Mouse (Mus musculus): Measurements from ENCODE around the gene Rfx8. TPM values are rescaled to one million over a fixed set of nuclear protein-coding genes. Genes with fewer than 3 reads are reported as not detected.

The Rfx8 gene
- polyA plus RNA-seq, 1 experiment from 2014 or later, result 0.09 TPM

GRCm38 (mm10) chr1:39615526-39615925 lies 105.3 kb downstream of the Rfx8 start:
- H3K27me3 ChIP-seq, result peaks cover 13% of the 10 kb centered on the region
- H3K36me3 ChIP-seq (replicated peaks), result no peaks in the 10 kb centered on the region
- H3K4me1 ChIP-seq (replicated peaks), result 0 out of 2 replicates have a peak, but pooled peaks cover 4% of the 10 kb centered on the region
- H3K4me2 ChIP-seq, result no peak overlapping the region
- no peak overlapping the region for H3K27ac ChIP-seq (replicated peaks)
- WGBS (ENCODE audit: insufficient replicate concordance), result 64% methylated on average over 6 of the region's 6 CpGs
- H3K9me3 ChIP-seq (replicated peaks), result no peaks in the 10 kb centered on the region
- H3K4me3 ChIP-seq (replicated peaks), result no peak overlapping the region
- no peak for ATAC-seq (ENCODE audit: insufficient read depth)
- H3K9ac ChIP-seq, result no peak overlapping the region

Other genes starting within 250 kb of the Rfx8 start
- 5.0 and 6.3 TPM in 2 replicates for gene Tbc1d8, start 242.2 kb downstream of the Rfx8 start, polyA plus RNA-seq (2015; fragmentation: Nextera tagmentation; extraction: Ambion mirVana)
- gene Cnot11, start 186.0 kb downstream of the Rfx8 start, polyA plus RNA-seq (2015; fragmentation: Nextera tagmentation; extraction: Ambion mirVana), result 8.0 and 8.1 TPM in 2 replicates
- gene Rnf149, start 143.6 kb downstream of the Rfx8 start, polyA plus RNA-seq (2015; fragmentation: Nextera tagmentation; extraction: Ambion mirVana), result 16.0 and 18.8 TPM in 2 replicates
- not detected in 2 replicates for gene Creg2, start 69.5 kb downstream of the Rfx8 start, polyA plus RNA-seq (2015; fragmentation: Nextera tagmentation; extraction: Ambion mirVana)
- gene Gm3646, start 84.3 kb upstream of the Rfx8 start, polyA plus RNA-seq (2015; fragmentation: Nextera tagmentation; extraction: Ambion mirVana), result not detected in 2 replicates
- gene Map4k4, start 179.9 kb upstream of the Rfx8 start, polyA plus RNA-seq (2015; fragmentation: Nextera tagmentation; extraction: Ambion mirVana), result 3.5 and 4.4 TPM in 2 replicates

All from liver, embryonic 15.5 days (tissue).